Mouse (Mus musculus): ENCODE results near the gene Aqp3.

GRCm38 (mm10) chr4:41107440-41107839, 9.5 kb upstream of the Aqp3 start:
- TF ChIP-seq CTCF (conservative IDR thresholded peaks at IDR 0.05; ENCODE audit: insufficient read depth, insufficient read length, low read depth, low read length) (no peak), POLR2A (IDR thresholded peaks at IDR 0.05; ENCODE audit: low read depth, low read length) (no peak)
